Mouse (Mus musculus): Measurements from ENCODE around the gene Olfr802.

- TF ChIP-seq ZKSCAN1 (IDR thresholded peaks at IDR 0.05; ENCODE audit: borderline replicate concordance, low read depth, low read length) (no peak), MAX (IDR thresholded peaks at IDR 0.05; ENCODE audit: low read length) (no peak), MEF2A (IDR thresholded peaks at IDR 0.05; ENCODE audit: borderline replicate concordance, low read depth, low read length) (no peak), SIN3A (IDR thresholded peaks at IDR 0.05; ENCODE audit: low read length) (no peak), TCF12 (IDR thresholded peaks at IDR 0.05; ENCODE audit: low read depth, low read length) (no peak), EP300 (IDR thresholded peaks at IDR 0.05; ENCODE audit: low read length) (no peak), ZNF384 (IDR thresholded peaks at IDR 0.05; ENCODE audit: low read depth, low read length) (no peak), E2F4 (IDR thresholded peaks at IDR 0.05; ENCODE audit: insufficient replicate concordance, low read depth, low read length) (no peak)
Measured at GRCm38 (mm10) chr10:129688069-129688468, at the start of gene Olfr802.

Measured in CH12.LX (cell line).